Mouse (Mus musculus) embryonic facial prominence, embryonic 11.5 days (tissue): ENCODE measurements around the gene Hexdc. TPM values are rescaled to one million over a fixed set of nuclear protein-coding genes. Genes with fewer than 3 reads are reported as not detected.

ENCODE experiments used
- ATAC-seq: fragments of 200-750 bp; cut with Nextera tagmentation; replicated peaks from 2 replicates; pipeline ENCODE4 v1.8.0; 2017; ENCODE audit warnings: low read depth; ENCODE audit not compliant: insufficient number of reproducible peaks, low FRiP score, low TSS enrichment
- DNase-seq: peaks from one replicate; pipeline ENCODE4 v3.0.0-alpha.2; 2015; ENCODE audit warnings: low spot score
- H3K27ac ChIP-seq: fragments of 300-500 bp; sonication (generic); replicated peaks from 2 replicates; pipeline ENCODE4 v1.5.1; 2014; ENCODE audit warnings: mild to moderate bottlenecking, low read depth, low read length, control low read depth
- H3K27me3 ChIP-seq: fragments of 300-500 bp; sonication (generic); 2 replicates; pipeline ENCODE4 v1.6.1; 2014; ENCODE audit warnings: mild to moderate bottlenecking, low read length, moderate library complexity, mixed read lengths; ENCODE audit not compliant: control insufficient read depth, insufficient read depth
- H3K36me3 ChIP-seq: fragments of 300-500 bp; sonication (generic); replicated peaks from 2 replicates; pipeline ENCODE4 v1.6.1; 2014; ENCODE audit warnings: low read depth, mild to moderate bottlenecking, low read length, moderate library complexity, mixed read lengths; ENCODE audit not compliant: control insufficient read depth, insufficient read depth
- H3K4me1 ChIP-seq: fragments of 300-500 bp; sonication (generic); 2 replicates; pipeline ENCODE4 v1.6.1; 2014; ENCODE audit warnings: low read length, mixed read lengths; ENCODE audit not compliant: control insufficient read depth, insufficient read depth
- H3K4me2 ChIP-seq: fragments of 300-500 bp; sonication (generic); 2 replicates; pipeline ENCODE4 v1.6.1; 2014; ENCODE audit warnings: low read depth, mild to moderate bottlenecking, control low read depth, low read length, moderate library complexity
- H3K4me3 ChIP-seq: fragments of 300-500 bp; sonication (generic); 2 replicates; pipeline ENCODE4 v1.5.1; 2014; ENCODE audit warnings: low read depth, low read length, control low read depth
- H3K9ac ChIP-seq: fragments of 300-500 bp; sonication (generic); replicated peaks from 2 replicates; pipeline ENCODE4 v1.6.1; 2014; ENCODE audit warnings: mild to moderate bottlenecking, control low read depth, low read length
- H3K9me3 ChIP-seq: fragments of 300-500 bp; sonication (generic); replicated peaks from 2 replicates; pipeline ENCODE4 v1.6.1; 2016; ENCODE audit warnings: mild to moderate bottlenecking, low read length, inconsistent platforms, mixed read lengths; ENCODE audit not compliant: control insufficient read depth
- WGBS: fragments of 180-500 bp; shearing (Covaris S2); extraction: QIAGEN DNeasy Blood & Tissue Kit; methylation state at CpG from one replicate; pipeline ENCODE4 v1.1.7; 2014; 5-methylcytosine and 5-hydroxymethylcytosine counted together
- polyA plus RNA-seq: library from polyadenylated mRNA; unstranded; fragments of >200 nt; fragmentation: Nextera tagmentation; extraction: Ambion mirVana; gene quantifications from 2 replicates; pipeline ENCODE4 v1.2.1, GENCODE M21; 2014

Hexdc gene
- polyA plus RNA-seq, 1 experiment from 2014 or later, result 5.4 TPM

DNA sequence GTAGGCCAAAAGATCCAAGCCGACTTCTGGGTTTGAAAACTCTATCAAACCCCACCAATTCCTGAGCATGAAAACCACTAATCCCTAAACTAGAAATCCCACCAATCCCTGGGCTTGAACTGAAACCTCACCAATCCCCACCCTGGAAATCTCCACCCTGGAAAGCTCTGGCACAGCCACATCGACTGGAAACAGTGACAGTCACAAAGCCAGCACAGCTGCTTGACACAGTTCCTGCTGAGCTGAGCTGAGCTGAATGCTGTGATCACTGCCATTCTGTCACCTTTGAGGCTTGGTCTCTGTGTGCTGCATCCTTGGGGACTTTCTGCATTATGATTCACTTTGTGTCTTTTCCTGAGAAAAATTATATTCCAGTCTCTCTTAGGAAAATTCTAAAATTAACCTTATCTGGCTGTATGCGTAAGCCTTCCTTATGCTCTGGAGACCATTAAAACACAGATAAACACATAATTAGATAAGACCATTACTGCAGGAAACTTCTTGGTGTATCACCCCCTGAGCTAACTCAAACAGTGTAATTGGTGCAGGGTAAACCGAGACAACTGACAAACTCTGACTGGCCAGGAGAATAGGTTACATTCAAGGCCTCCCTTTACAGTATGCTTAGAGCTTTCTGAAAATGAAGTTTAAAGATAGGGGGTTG lies 27.5 kb downstream of the Hexdc start:
- Histone ChIP-seq H3K4me1 (no peaks in the 10 kb centered on the region; the same call in 1 of the 2 replicates), H3K4me3 (no peak overlapping the region), H3K9me3 (no peaks in the 10 kb centered on the region), H3K9ac (no peak overlapping the region), H3K36me3 (no peaks in the 10 kb centered on the region), H3K27ac (no peak overlapping the region), H3K27me3 (no peaks in the 10 kb centered on the region), H3K4me2 (no peak overlapping the region)
- DNase-seq (no peak), ATAC-seq (no peak)
- 62% methylated on average over 4 of the region's 4 CpGs for WGBS

DNA sequence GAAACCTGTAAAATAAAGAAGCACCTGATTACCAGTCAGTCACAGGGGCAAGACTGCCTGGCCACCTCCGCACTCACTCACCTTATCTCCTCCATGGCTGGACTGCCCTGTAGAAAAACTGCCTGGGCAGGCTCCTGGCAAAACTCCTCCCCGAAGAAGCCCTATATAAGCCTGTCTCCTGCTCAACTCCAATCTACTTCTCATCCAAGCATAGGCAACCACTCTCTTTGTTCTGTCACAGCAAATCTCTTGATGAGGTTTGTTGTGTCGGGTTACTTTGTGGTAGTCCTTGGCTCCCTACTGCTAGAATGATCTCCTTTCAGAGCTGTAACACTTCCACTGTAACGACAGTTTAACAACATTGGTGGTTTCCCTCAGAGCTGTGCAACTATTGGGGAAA lies 28.5 kb downstream of the Hexdc start:
- no peaks in the 10 kb centered on the region; the same call in 1 of the 2 replicates for H3K4me1 ChIP-seq
- no peak overlapping the region for H3K9ac ChIP-seq
- no peak overlapping the region for H3K4me3 ChIP-seq
- 43% methylated on average over 4 of the region's 4 CpGs for WGBS
- H3K36me3 ChIP-seq, result no peaks in the 10 kb centered on the region
- ATAC-seq (no peak), DNase-seq (no peak)
- no peak overlapping the region for H3K4me2 ChIP-seq
- no peaks in the 10 kb centered on the region for H3K27me3 ChIP-seq
- H3K27ac ChIP-seq, result no peak overlapping the region
- no peaks in the 10 kb centered on the region for H3K9me3 ChIP-seq

DNA sequence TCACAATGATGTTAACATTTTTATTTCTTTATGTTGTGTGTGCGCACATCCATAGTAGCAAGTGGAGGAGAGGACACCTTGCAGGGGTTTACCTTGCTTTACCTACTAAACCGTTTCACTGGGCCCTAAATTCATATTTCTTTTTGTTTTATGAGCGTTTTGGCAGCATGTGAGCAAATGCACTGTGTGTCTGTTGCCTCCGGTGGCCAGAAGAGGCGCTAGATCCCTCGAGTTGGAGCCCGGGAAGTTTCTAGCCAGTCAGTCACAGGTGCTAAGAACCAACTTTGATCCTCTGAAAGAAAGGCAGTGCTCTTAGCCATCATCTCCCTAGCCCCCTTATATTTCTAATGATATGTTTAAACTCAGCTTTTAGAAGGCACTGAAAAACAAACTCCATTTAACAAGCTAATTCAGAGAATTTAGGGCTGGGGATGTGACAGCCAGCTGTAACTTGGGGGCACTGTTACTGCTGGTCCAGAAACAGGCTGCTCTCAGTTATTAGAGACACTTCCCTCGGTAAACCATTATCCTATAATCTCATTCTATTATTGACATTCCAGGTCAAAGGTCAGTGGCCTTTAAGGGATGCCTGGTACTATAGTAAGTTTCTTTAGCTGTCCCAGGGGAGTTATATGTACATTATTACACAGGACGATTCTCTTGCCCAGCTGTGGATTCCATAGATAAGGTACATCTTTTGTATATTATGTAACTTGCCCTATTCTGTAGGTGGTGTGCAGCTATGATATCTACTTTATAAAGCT lies 31.4 kb downstream of the Hexdc start:
- Histone ChIP-seq H3K9me3 (no peaks in the 10 kb centered on the region), H3K36me3 (no peaks in the 10 kb centered on the region), H3K27ac (no peak overlapping the region), H3K4me3 (no peak overlapping the region), H3K9ac (no peak overlapping the region; the same call in 1 of the 2 replicates), H3K27me3 (no peaks in the 10 kb centered on the region), H3K4me1 (no peaks in the 10 kb centered on the region), H3K4me2 (no peak overlapping the region; the same call in 1 of the 2 replicates)
- ATAC-seq (no peak), DNase-seq (peak; percentile 45)
- 17% methylated on average over 9 of the region's 9 CpGs for WGBS

DNA sequence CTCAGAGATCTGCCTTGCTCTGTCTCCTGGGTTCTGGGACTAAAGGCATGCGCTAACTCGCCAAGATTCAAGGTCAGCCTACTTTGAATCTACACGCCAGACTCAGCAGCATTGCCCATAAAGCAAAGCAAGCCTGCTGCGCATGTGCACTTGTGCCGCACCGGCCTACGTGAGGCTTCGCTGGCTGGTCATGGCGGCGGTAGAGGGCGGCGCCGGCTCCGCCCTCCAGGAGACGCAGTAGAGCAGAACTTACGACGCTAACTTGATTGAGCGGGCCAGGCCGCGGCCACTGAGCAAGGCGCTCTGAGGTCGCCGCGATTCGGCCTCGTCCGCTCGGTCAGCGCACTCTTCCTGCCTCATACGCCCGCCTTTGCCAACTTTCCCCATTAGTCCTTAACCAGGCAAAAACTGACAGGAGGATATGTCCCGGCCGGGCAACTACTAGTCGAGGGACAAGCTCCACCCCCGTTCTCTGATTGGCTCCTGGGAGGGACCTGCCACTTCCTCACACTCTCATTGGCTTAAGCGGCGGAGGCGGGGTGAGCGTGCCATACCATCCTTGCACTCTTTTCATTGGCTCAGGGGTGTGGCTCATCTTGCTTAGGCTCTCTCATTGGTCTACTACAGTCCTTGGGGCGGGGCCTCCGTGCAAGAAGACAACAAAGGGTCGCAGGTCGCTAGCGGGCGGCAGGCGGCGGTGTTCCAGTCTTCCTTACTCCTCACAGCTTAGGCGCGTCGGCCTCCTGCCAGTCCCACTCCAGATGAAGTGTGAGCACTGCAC lies 32.5 kb downstream of the Hexdc start, which contains the start of gene Narf:
Gene Narf, plus strand, starts transcription at position 690 of the 781 bp plus-strand sequence.
- peak within 1 kb of the TSS; percentile 62 for H3K4me3 ChIP-seq
- H3K9me3 ChIP-seq, result no peaks in the 10 kb centered on the region
- H3K27me3 ChIP-seq, result no peaks in the 10 kb centered on the region
- DNase-seq (peak; percentile 99), ATAC-seq (peak; percentile 99)
- H3K9ac ChIP-seq, result peak within 1 kb of the TSS; percentile 86
- H3K4me1 ChIP-seq, result no peaks in the 10 kb centered on the region
- under 1% methylated on average over 50 of the region's 50 CpGs for WGBS
- peak within 1 kb of the TSS; percentile 97 for H3K27ac ChIP-seq
- peak within 1 kb of the TSS; percentile 53 for H3K4me2 ChIP-seq
- no peaks in the 10 kb centered on the region; the same call in 1 of the 2 replicates for H3K36me3 ChIP-seq

DNA sequence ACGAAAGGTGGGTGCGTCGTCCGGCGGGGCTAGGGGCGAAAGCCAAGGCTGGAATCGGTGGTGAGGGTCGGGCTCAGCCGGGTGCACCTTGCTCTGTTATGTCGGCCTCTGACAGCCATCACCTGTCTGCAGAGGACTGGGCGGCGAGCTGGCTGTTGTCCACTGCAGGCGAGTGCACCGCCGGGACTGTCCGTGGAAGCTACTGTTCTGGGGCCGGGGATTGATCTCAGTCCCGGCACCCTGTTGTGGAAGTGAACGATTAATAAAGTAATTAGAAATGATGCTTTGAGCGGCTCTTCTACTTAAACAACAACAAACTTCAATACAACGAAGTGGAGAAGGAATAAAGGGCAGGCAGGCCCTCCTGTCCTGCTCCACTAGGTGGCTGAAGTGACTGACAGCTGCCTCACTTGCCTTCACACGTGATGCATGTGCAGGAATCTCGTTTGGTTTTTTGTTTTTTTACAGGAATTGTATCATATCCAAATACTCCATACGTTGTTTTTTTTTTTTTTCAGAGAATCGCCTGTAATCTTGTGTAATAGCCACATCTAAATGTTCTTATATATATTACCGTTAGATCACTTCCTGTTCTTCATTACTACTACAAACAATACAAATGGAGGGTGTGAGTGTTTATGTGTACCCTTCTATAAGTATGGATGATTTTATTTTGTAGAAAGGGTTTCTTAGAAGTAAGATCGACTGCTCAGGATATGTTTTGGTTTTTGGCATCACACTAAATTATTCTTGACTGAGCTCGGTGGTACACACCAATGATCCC lies 33.3 kb downstream of the Hexdc start:
- no peaks in the 10 kb centered on the region for H3K4me1 ChIP-seq
- H3K27me3 ChIP-seq, result no peaks in the 10 kb centered on the region
- no peaks in the 10 kb centered on the region; the same call in 1 of the 2 replicates for H3K36me3 ChIP-seq
- H3K9me3 ChIP-seq, result no peaks in the 10 kb centered on the region
- H3K4me2 ChIP-seq, result peak overlapping the region; percentile 53
- peak overlapping the region; percentile 62 for H3K4me3 ChIP-seq
- H3K9ac ChIP-seq, result peak overlapping the region; percentile 80
- peak overlapping the region; percentile 75 for H3K27ac ChIP-seq
- peak; percentile 68 for ATAC-seq
- 6% methylated on average over 28 of the region's 28 CpGs for WGBS
- peak; percentile 63 for DNase-seq

DNA sequence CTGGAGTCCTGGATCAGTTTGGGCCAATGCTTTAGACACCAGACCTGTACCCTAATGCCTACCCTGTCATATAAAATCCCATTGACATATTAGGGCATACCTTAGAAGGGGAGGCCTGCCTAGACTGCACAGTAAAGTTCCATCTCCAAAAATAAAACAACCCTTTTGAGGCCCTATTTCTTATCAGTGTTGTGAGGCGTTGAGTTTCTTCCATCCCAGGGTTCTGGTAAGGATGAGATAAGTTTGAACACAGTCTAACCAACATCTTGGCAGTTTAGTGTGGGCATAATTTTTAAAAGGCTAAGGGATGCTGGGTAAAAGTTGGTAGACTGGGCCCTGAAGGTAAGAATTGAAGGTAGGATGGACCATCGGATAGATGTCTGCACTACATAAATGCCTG lies 35.4 kb downstream of the Hexdc start:
- H3K36me3 ChIP-seq, result peaks cover 6% of the 10 kb centered on the region
- no peak overlapping the region for H3K9ac ChIP-seq
- H3K4me2 ChIP-seq, result no peak overlapping the region
- H3K4me3 ChIP-seq, result no peak overlapping the region
- H3K27ac ChIP-seq, result no peak overlapping the region
- H3K9me3 ChIP-seq, result no peaks in the 10 kb centered on the region
- WGBS, result 94% methylated on average over 2 of the region's 2 CpGs
- no peaks in the 10 kb centered on the region for H3K27me3 ChIP-seq
- H3K4me1 ChIP-seq, result no peaks in the 10 kb centered on the region
- ATAC-seq, result no peak
- DNase-seq, result no peak

DNA sequence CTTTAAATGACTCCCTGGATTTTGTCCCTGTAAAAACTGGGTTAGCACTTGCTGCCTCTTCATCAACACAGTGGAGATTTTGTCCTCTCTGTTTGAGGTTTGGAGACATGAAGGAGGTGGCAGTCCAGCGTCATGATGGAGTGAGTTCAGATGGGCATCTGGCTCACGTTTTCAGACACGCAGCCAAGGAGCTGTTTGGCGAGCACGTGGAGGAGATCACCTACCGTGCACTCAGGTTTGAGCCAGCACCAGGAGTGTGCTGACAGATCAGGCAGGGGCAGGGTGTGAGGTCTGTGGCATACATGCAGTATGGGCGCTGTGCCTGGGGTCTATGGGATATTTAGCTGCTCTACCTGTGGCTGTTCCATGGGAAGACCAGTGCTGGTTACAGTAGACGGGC lies 46.0 kb downstream of the Hexdc start:
- H3K9me3 ChIP-seq, result no peaks in the 10 kb centered on the region
- no peak for DNase-seq
- no peak overlapping the region for H3K9ac ChIP-seq
- no peak overlapping the region for H3K27ac ChIP-seq
- H3K27me3 ChIP-seq, result no peaks in the 10 kb centered on the region
- WGBS, result 86% methylated on average over 8 of the region's 8 CpGs
- H3K4me3 ChIP-seq, result no peak overlapping the region
- ATAC-seq, result no peak
- H3K4me2 ChIP-seq, result no peak overlapping the region
- H3K4me1 ChIP-seq, result no peaks in the 10 kb centered on the region
- peaks cover 30% of the 10 kb centered on the region for H3K36me3 ChIP-seq
